ENCODE assay signal across 27 mouse cellular contexts in the genomic region with DNA sequence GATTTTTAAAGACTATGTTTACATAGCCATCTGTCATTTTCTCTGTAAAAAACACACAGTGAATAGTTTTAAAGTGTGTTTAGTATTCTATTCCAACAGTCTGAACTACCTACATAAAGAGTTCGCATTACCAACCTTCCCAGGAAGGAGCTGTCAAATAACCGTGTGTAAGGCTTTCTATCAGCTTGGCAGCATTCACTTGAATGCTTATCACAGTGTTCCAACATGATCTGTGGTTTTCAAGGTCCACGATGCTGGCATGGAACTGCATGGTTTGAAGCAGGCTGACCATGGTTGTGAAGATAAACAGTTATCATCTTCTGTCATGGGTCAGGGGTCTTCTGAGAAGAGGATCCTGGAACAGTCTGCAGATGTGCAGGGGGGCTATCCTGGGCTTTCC. TPM values are rescaled to one million over a fixed set of nuclear protein-coding genes. Genes with fewer than 3 reads are reported as not detected.
DNase-seq lines count a peak whose midpoint lies in the region; ATAC-seq and TF ChIP-seq lines count a peak whose summit lies in the region.
"Had no signal": no experiment of that assay in that cellular context is flagged by ENCODE, and none has a peak within 500 bp of the region (broad histone marks: within the 10 kb centered on the region; RNA-seq: fewer than 3 reads in every experiment).

No protein-coding gene starts in this region.

- H3K79me2 ChIP-seq in MEL (ENCODE audit: control insufficient read depth, insufficient read depth, low read length, poor library complexity) = no peaks in the 10 kb centered on the region

- H3K4me2 ChIP-seq in liver, embryonic 13.5 days = 0 out of 2 replicates have a peak overlapping the region, but pooled peaks have one; percentile 6
- no peak overlapping the region for H3K4me2 ChIP-seq in midbrain, postnatal 0 days (ENCODE audit: low read depth, low read length, poor library complexity, severe bottlenecking)
- H3K4me2 ChIP-seq: forebrain, embryonic 13.5 days; heart, embryonic 15.5 days; hindbrain, embryonic 13.5 days had no signal

- H3K9ac ChIP-seq in MEL (ENCODE audit: control insufficient read depth, low read depth, low read length, poor library complexity, severe bottlenecking) = no peak overlapping the region
- no peak overlapping the region for H3K9ac ChIP-seq in liver, embryonic 13.5 days
- no peak overlapping the region for H3K9ac ChIP-seq in midbrain, postnatal 0 days (replicated peaks; ENCODE audit: low read length, poor library complexity, severe bottlenecking)
- H3K9ac ChIP-seq: forebrain, embryonic 13.5 days; forebrain, postnatal 0 days; heart, embryonic 15.5 days; hindbrain, embryonic 13.5 days had no signal

- no peaks in the 10 kb centered on the region; a peak in 1 of 4 replicates for H3K27me3 ChIP-seq in MEL (ENCODE audit: control insufficient read depth in 1 of 2, insufficient read depth in 2 of 2, low read length in 2 of 2)
- no peaks in the 10 kb centered on the region for H3K27me3 ChIP-seq in liver, embryonic 13.5 days
- no peaks in the 10 kb centered on the region for H3K27me3 ChIP-seq in midbrain, postnatal 0 days (ENCODE audit: insufficient read depth, low read length)
- H3K27me3 ChIP-seq: CH12.LX; forebrain, embryonic 13.5 days; heart, embryonic 15.5 days; hindbrain, embryonic 13.5 days had no signal

- WGBS in liver, embryonic 13.5 days (ENCODE audit: insufficient replicate concordance) = 12% methylated on average over 3 of the region's 3 CpGs
- 86% methylated on average over 3 of the region's 3 CpGs for WGBS in midbrain, postnatal 0 days

- no peaks in the 10 kb centered on the region for H3K9me3 ChIP-seq in MEL (replicated peaks; ENCODE audit: insufficient read depth, low read length)
- H3K9me3 ChIP-seq in liver, embryonic 13.5 days (replicated peaks) = no peaks in the 10 kb centered on the region
- H3K9me3 ChIP-seq in midbrain, postnatal 0 days (ENCODE audit: low read length) = no peaks in the 10 kb centered on the region
- H3K9me3 ChIP-seq: embryonic facial prominence, embryonic 10.5 days; forebrain, embryonic 13.5 days; heart, embryonic 10.5 days; heart, embryonic 15.5 days; hindbrain, embryonic 13.5 days had no signal

- TF ChIP-seq POLR2A in MEL (IDR thresholded peaks at IDR 0.05; ENCODE audit: control insufficient read depth in 1 of 2, insufficient read depth in 1 of 2, low read depth in 1 of 2, low read length in 2 of 2, poor library complexity in 1 of 2) = no peak

- peak; percentile 76 for TF ChIP-seq EP300 in MEL (IDR thresholded peaks at IDR 0.05; ENCODE audit: low read depth in 1 of 2, low read length in 2 of 2)

- no peak overlapping the region for H3K27ac ChIP-seq in MEL (ENCODE audit: control insufficient read depth, low read depth, low read length)
- peak overlapping the region; percentile 5; the same call in 1 of the 2 replicates for H3K27ac ChIP-seq in liver, embryonic 13.5 days
- H3K27ac ChIP-seq in midbrain, postnatal 0 days (ENCODE audit: low read depth, low read length) = no peak overlapping the region
- H3K27ac ChIP-seq: embryonic facial prominence, embryonic 10.5 days; forebrain, embryonic 13.5 days; gastrocnemius, adult 2 months; heart, embryonic 10.5 days; heart, embryonic 15.5 days; hindbrain, embryonic 13.5 days; hindbrain, postnatal 0 days had no signal

- ATAC-seq in liver, embryonic 13.5 days (ENCODE audit: low read depth) = peak; percentile 19; the same call in 1 of the 2 replicates
- peak; percentile 35 for ATAC-seq in megakaryocyte progenitor cell, adult 5-6 weeks (replicated peaks; ENCODE audit: poor library complexity)
- ATAC-seq in midbrain, postnatal 0 days (ENCODE audit: low FRiP score) = no peak
- ATAC-seq: forebrain, embryonic 13.5 days; forebrain, postnatal 0 days; hindbrain, postnatal 0 days had no signal

- no peak for TF ChIP-seq RAD21 in MEL (IDR thresholded peaks at IDR 0.05; ENCODE audit: low read depth, low read length)

- H3K36me3 ChIP-seq in MEL (ENCODE audit: control insufficient read depth in 1 of 2, insufficient read depth in 2 of 2, low read length in 2 of 2) = peaks cover 0 to 4% of the 10 kb centered on the region in 2 experiments; a peak in 1 of 4 replicates
- no peaks in the 10 kb centered on the region for H3K36me3 ChIP-seq in liver, embryonic 13.5 days
- no peaks in the 10 kb centered on the region for H3K36me3 ChIP-seq in midbrain, postnatal 0 days (ENCODE audit: insufficient read depth, low read length)
- H3K36me3 ChIP-seq: embryonic facial prominence, embryonic 10.5 days; heart, embryonic 10.5 days; heart, embryonic 15.5 days; hindbrain, embryonic 13.5 days had no signal

- no peak overlapping the region for H3K4me3 ChIP-seq in MEL (ENCODE audit: control insufficient read depth in 1 of 2, insufficient read depth in 1 of 2, low read depth in 2 of 2, low read length in 2 of 2)
- no peak overlapping the region for H3K4me3 ChIP-seq in liver, embryonic 13.5 days (replicated peaks)
- H3K4me3 ChIP-seq in midbrain, postnatal 0 days (ENCODE audit: low read depth, low read length) = no peak overlapping the region
- H3K4me3 ChIP-seq: embryonic facial prominence, embryonic 10.5 days; forebrain, embryonic 13.5 days; gastrocnemius, adult 2 months; heart, embryonic 10.5 days; heart, embryonic 15.5 days; hindbrain, embryonic 13.5 days had no signal

- TF ChIP-seq CTCF in MEL (IDR thresholded peaks at IDR 0.05 in 2 of 3, conservative IDR thresholded peaks at IDR 0.05 in 1 of 3; ENCODE audit: control insufficient read depth in 1 of 3, insufficient read depth in 1 of 3, low read depth in 2 of 3, low read length in 3 of 3, poor library complexity in 1 of 3, severe bottlenecking in 1 of 3) = no peak
- TF ChIP-seq CTCF in midbrain, postnatal 0 days (IDR thresholded peaks at IDR 0.05) = no peak

- H3K4me1 ChIP-seq in MEL (ENCODE audit: control insufficient read depth in 1 of 2, insufficient read depth in 2 of 2, low read length in 2 of 2) = peaks cover 0 to 12% of the 10 kb centered on the region in 2 experiments; a peak in 1 of 4 replicates
- peaks cover 20% of the 10 kb centered on the region for H3K4me1 ChIP-seq in liver, embryonic 13.5 days (replicated peaks)
- H3K4me1 ChIP-seq in midbrain, postnatal 0 days (ENCODE audit: insufficient read depth, low read length) = no peaks in the 10 kb centered on the region
- H3K4me1 ChIP-seq: embryonic facial prominence, embryonic 10.5 days; heart, embryonic 10.5 days; heart, embryonic 15.5 days; hindbrain, embryonic 13.5 days had no signal

- peak; percentile 22 for DNase-seq in MEL (ENCODE audit: low read depth, low spot score)
- peak; percentile 44 for DNase-seq in c-Kit-positive CD71-positive TER-119-negative erythroid progenitor cells, embryonic 14.5 days (ENCODE audit: low read depth)
- DNase-seq in liver, embryonic 13.5 days = peak; percentile 23
- no peak for DNase-seq in midbrain, postnatal 0 days (ENCODE audit: low spot score)
- no peak for DNase-seq in embryo, embryonic 10.5 days (ENCODE audit: low spot score)
- no peak for DNase-seq in thymus, adult 18-20 months
- DNase-seq: adrenal gland, adult 8-10 months; cerebellum, adult 18-20 months; cerebellum, adult 9-11 months; cerebellum, postnatal 36 days; forebrain, postnatal 0 days; gastrocnemius, adult 2 months; gastrocnemius, postnatal 25 days; heart, postnatal 14 days had no signal

TF ChIP-seq in MEL, 35 proteins besides CTCF, POLR2A, EP300 and RAD21:
- TF ChIP-seq GATA1 (IDR thresholded peaks at IDR 0.05; ENCODE audit: low read depth, low read length) (peak; percentile 55), USF1 (IDR thresholded peaks at IDR 0.05; ENCODE audit: low read depth, low read length) (no peak), ZNF384 (IDR thresholded peaks at IDR 0.05; ENCODE audit: low read depth, low read length) (no peak), SIN3A (IDR thresholded peaks at IDR 0.05; ENCODE audit: low read length) (peak; percentile 29; the same call in 1 of the 2 replicates), RCOR1 (IDR thresholded peaks at IDR 0.05; ENCODE audit: low read depth, low read length) (0 out of 2 replicates have a peak, but pooled peaks have one; percentile 14), TCF12 (IDR thresholded peaks at IDR 0.05; ENCODE audit: low read depth, low read length) (peak; percentile 82), TBP (IDR thresholded peaks at IDR 0.05; ENCODE audit: low read depth, low read length) (peak; percentile 78), MXI1 (IDR thresholded peaks at IDR 0.05; ENCODE audit: low read depth, low read length) (peak; percentile 28; the same call in 1 of the 2 replicates), TAL1 (IDR thresholded peaks at IDR 0.05; ENCODE audit: low read length) (peak; percentile 22; the same call in 1 of the 2 replicates)

RNA-seq across cellular contexts. Expression of a gene that starts 54.2 kb away (rescaled TPM):
- not detected in 2 replicates for total RNA-seq in MEL (2012; rRNA removed)
- polyA plus RNA-seq in MEL (2012; ENCODE audit: insufficient read depth in 1 of 2, insufficient read length in 2 of 2, low read depth in 1 of 2, low replicate concordance in 2 of 2, missing spikeins in 1 of 2) = 1 to 10 TPM in 1 of 2 experiments, not detected in 1; 1.0 TPM
- polyA plus RNA-seq in liver, embryonic 13.5 days (2015; fragmentation: Nextera tagmentation; extraction: Ambion mirVana) = not detected in 2 replicates
- not detected in 2 replicates for total RNA-seq in megakaryocyte progenitor cell, adult 5-6 weeks (2015)
- total RNA-seq in megakaryocyte progenitor cell, adult 5-6 weeks (2017) = not detected in 2 replicates
- total RNA-seq in midbrain, postnatal 0 days (2014; rRNA removed) = not detected in 2 replicates
- not detected in 2 replicates for polyA plus RNA-seq in midbrain, postnatal 0 days (2015; fragmentation: Nextera tagmentation; extraction: Ambion mirVana)
- total RNA-seq: adrenal gland, adult 8-10 months; adrenal gland, postnatal 4 days; CH12.LX; forebrain, postnatal 0 days; gastrocnemius, adult 2 months; gastrocnemius, postnatal 25 days; granulocyte monocyte progenitor cell, adult 5-6 weeks; heart, postnatal 14 days; hematopoietic stem cell, adult 5-6 weeks; hindbrain, postnatal 0 days had no signal
- polyA plus RNA-seq: brain, embryonic 14.5 days; embryonic facial prominence, embryonic 10.5 days; embryonic facial prominence, embryonic 14.5 days; forebrain, embryonic 13.5 days; forebrain, postnatal 0 days; heart, embryonic 10.5 days; heart, embryonic 15.5 days; hindbrain, embryonic 13.5 days; hindbrain, postnatal 0 days had no signal

Comparison
In these comparisons a context has a peak if more than half of its experiments do, and no peak if none do; other contexts are left out.
1. DNase-seq: peak in MEL (single experiment), c-Kit-positive CD71-positive TER-119-negative erythroid progenitor cells, embryonic 14.5 days (single experiment) and liver, embryonic 13.5 days (single experiment); none in midbrain, postnatal 0 days (single experiment), embryo, embryonic 10.5 days (single experiment) and thymus, adult 18-20 months (0 of 2).